Mouse (Mus musculus): Measurements from ENCODE around the gene Cytip. TPM values are rescaled to one million over a fixed set of nuclear protein-coding genes. Genes with fewer than 3 reads are reported as not detected.

Cytip gene
- polyA plus RNA-seq (2017; shearing (Covaris generic)): 905 TPM

GRCm38 (mm10) chr2:58195346-58195745 lies at the start of gene Cytip:
Cytip (minus strand) TSS chr2:58195532.

Other genes with a start within 250 kb of the Cytip start
- not detected for gene Galnt5, start 197.6 kb downstream of the Cytip start, polyA plus RNA-seq (2017; shearing (Covaris generic))
- gene Ermn, start 142.7 kb downstream of the Cytip start, polyA plus RNA-seq (2017; shearing (Covaris generic)): 0.37 TPM
- gene Acvr1c, start 162.4 kb upstream of the Cytip start, polyA plus RNA-seq (2017; shearing (Covaris generic)): 0.05 TPM

Measured in effector memory CD4-positive, alpha-beta T cell, adult 5 months (primary cell).